Mouse (Mus musculus) spleen, adult 2 months (tissue): ENCODE results near the gene Sh2d3c. TPM values are rescaled to one million over a fixed set of nuclear protein-coding genes. Genes with fewer than 3 reads are reported as not detected.

Source experiments
- DNase-seq, 2 experiments: peaks; one replicate each; pipeline versions ENCODE4 v3.0.0 to v3.0.0-alpha.2; 2012 to 2021; ENCODE audit warnings: low spot score in 2 of 2, low read depth in 1 of 2
- H3K27ac ChIP-seq: fragments of 200-500 bp; 2 replicates; pipeline ENCODE4 v1.5.1; 2012; ENCODE audit warnings: low read length, inconsistent platforms; ENCODE audit not compliant: insufficient read depth
- H3K27me3 ChIP-seq: fragments of 200-500 bp; 2 replicates; pipeline ENCODE4 v1.6.1; 2012; ENCODE audit warnings: mild to moderate bottlenecking, moderate library complexity, low read length, inconsistent platforms; ENCODE audit not compliant: control insufficient read depth, insufficient read depth
- H3K36me3 ChIP-seq: fragments of 200-500 bp; 2 replicates; pipeline ENCODE4 v1.6.1; 2012; ENCODE audit warnings: mild to moderate bottlenecking, low read length, inconsistent platforms; ENCODE audit not compliant: control insufficient read depth, insufficient read depth
- H3K4me1 ChIP-seq: fragments of 200-500 bp; 2 replicates; pipeline ENCODE4 v1.6.1; 2011; ENCODE audit warnings: inconsistent platforms; ENCODE audit not compliant: control insufficient read depth, insufficient read depth, insufficient read length
- H3K4me3 ChIP-seq: fragments of 200-500 bp; 2 replicates; pipeline ENCODE4 v1.5.1; 2011; ENCODE audit warnings: mild to moderate bottlenecking, inconsistent platforms; ENCODE audit not compliant: insufficient read depth, insufficient read length; ENCODE audit errors: extremely low read depth
- CTCF ChIP-seq: fragments of 200-500 bp; IDR thresholded peaks from 2 replicates; pipeline ENCODE4 v1.5.1; 2011; ENCODE audit warnings: mild to moderate bottlenecking, inconsistent platforms; ENCODE audit not compliant: insufficient read depth, insufficient read length, insufficient replicate concordance; ENCODE audit errors: extremely low read depth
- POLR2A ChIP-seq: fragments of 200-500 bp; IDR thresholded peaks from 2 replicates; pipeline ENCODE4 v1.6.1; 2011; ENCODE audit warnings: low read depth, low read length, inconsistent platforms
- WGBS: fragments of 180-500 bp; shearing (Covaris S2); methylation state at CpG from one replicate; pipeline ENCODE4 v1.1.7; 2018; 5-methylcytosine and 5-hydroxymethylcytosine counted together
- polyA plus RNA-seq: library from polyadenylated mRNA; depleted of rRNA; stranded (reverse); fragments of >200 nt; gene quantifications from 2 replicates; pipeline ENCODE4 v1.2.3, GENCODE M21; 2012

Gene Sh2d3c
- polyA plus RNA-seq, 1 experiment, result 136 TPM

DNA sequence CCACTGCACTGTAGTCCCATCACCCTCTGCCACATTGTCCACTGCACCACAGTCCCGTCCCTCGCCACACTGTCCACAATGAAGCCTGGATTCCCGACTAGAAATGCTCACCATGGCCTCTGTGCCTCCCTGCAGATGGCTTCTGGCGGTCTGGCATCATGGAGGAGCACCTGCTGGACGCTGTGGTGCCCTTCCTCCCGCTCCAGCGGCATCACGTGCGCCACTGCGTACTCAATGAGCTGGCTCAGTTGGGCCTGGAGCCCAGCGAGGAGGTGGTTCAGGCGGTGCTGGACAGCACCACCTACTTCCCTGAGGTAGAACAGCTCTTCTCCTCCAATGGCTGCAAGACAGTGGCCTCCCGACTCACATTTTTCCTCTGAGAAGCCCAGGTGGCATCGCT, 40.5 kb downstream of the Sh2d3c start:
- no peak for TF ChIP-seq CTCF
- no peak for TF ChIP-seq POLR2A

DNA sequence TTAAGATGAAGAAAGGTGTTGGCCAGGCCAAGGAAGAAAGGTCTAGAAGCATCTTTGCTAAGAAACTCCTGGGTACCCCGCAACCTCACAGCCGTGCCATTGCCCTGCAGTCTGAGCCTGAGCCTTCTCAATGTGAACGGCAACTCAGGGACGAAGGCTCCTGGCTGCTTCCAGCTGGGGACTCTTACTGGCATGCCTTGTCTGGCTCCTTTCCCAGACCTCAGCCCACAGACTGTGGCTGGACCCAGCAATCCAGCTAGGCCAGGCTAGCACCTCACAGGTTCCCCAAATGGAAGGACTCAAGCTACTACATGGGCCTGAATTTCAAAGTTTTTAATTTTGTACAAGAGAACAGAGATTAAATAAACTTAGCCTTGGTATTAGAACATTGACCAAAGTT, 41.0 kb downstream of the Sh2d3c start:
- 98% methylated on average over 4 of the region's 4 CpGs for WGBS
- Histone ChIP-seq H3K4me3 (no peak overlapping the region), H3K36me3 (peaks cover 14% of the 10 kb centered on the region; the same call in 1 of the 2 replicates), H3K27ac (no peak overlapping the region), H3K4me1 (no peaks in the 10 kb centered on the region), H3K27me3 (no peaks in the 10 kb centered on the region)
- TF ChIP-seq POLR2A (no peak), CTCF (no peak)
- no peak for DNase-seq

More for the DNA sequence above, 40.5 kb downstream of the Sh2d3c start:
- Histone ChIP-seq H3K4me1 (no peaks in the 10 kb centered on the region), H3K4me3 (no peak overlapping the region), H3K36me3 (peaks cover 14% of the 10 kb centered on the region; the same call in 1 of the 2 replicates), H3K27ac (no peak overlapping the region), H3K27me3 (no peaks in the 10 kb centered on the region)
- WGBS, result 92% methylated on average over 14 of the region's 14 CpGs
- no peak for DNase-seq

DNA sequence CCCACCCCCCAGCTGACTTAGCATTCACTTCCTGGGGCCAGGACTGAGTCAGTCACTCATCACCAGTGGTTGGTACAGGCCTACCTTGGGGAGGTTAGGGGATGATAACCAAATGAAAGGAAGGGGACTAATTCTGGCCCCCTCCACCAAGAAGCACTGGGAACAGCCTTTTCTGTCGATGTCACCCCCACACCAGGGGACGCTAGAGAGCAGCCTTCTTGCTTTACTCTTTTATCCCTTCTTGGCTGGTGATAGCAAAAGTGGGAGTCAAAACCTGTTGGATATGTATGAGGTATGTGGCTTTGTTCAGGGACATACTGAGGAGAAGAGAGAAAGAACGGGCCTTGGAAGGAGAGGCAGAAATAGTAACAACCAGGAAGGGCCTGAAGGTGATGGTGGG, 42.5 kb downstream of the Sh2d3c start:
- H3K4me3 ChIP-seq, result no peak overlapping the region
- no peak overlapping the region for H3K27ac ChIP-seq
- H3K36me3 ChIP-seq, result peaks cover 14% of the 10 kb centered on the region; the same call in 1 of the 2 replicates
- H3K4me1 ChIP-seq, result no peaks in the 10 kb centered on the region
- no peak for DNase-seq
- TF ChIP-seq POLR2A (no peak), CTCF (no peak)
- H3K27me3 ChIP-seq, result no peaks in the 10 kb centered on the region
- WGBS, result 79% methylated on average over 3 of the region's 3 CpGs

DNA sequence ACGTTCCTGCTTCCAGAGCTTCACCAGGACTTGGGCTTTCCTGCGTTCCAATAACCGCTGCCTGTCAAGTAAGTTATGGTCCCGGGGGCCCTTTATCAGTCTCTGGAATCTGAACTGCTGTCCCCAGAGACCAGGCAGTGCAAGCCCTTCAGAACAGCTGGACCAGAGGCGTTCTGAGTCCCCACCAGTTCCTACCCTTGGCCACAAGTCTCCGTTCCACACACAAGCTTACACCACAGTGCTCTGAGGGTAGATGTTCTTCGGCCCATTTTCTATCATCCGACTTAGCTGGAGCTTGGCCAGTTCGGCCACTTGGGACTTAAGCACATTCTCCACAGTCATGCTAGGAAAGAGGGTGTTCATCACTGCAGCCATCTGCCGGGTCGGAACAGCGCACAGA, 46.4 kb downstream of the Sh2d3c start:
- H3K4me3 ChIP-seq, result no peak overlapping the region
- no peaks in the 10 kb centered on the region for H3K4me1 ChIP-seq
- TF ChIP-seq POLR2A (no peak), CTCF (no peak)
- WGBS, result 72% methylated on average over 12 of the region's 12 CpGs
- H3K36me3 ChIP-seq, result peaks cover 1% of the 10 kb centered on the region; the same call in 1 of the 2 replicates
- H3K27me3 ChIP-seq, result no peaks in the 10 kb centered on the region
- H3K27ac ChIP-seq, result no peak overlapping the region
- no peak for DNase-seq

DNA sequence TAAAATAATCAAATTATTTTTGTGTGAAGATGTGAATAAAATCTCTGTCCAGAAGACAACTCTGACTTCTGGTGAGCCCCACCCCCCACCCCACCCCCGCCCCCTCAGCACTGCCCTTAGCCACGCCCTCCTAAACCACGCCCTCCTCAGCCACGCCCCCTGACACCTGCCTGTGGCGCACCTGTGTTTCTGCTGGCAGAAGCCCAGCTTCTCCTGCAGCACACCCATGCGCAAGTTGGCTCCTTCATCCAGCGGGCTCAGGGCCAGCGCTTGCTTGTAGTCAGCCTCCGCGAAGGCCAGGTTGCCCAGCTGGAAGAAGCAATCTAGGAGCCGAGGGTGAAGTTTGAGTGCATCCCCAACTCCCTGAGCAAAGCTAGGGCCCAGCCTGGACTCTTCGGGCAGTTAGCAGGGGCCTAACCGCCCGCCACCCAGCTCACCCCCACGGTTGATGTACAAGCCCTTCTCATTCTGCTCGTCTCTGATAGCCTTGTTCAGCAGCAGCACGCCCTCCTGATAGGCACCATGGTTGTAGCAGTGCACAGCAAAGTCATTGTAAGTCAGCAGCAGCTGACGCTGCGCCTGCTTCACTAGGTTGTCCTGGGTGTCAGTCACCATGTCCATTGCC, 47.9 kb downstream of the Sh2d3c start:
- Histone ChIP-seq H3K27me3 (no peaks in the 10 kb centered on the region), H3K4me1 (no peaks in the 10 kb centered on the region), H3K36me3 (no peaks in the 10 kb centered on the region), H3K4me3 (no peak overlapping the region), H3K27ac (no peak overlapping the region)
- DNase-seq, result no peak
- TF ChIP-seq POLR2A (no peak), CTCF (no peak)
- WGBS, result 81% methylated on average over 19 of the region's 19 CpGs

DNA sequence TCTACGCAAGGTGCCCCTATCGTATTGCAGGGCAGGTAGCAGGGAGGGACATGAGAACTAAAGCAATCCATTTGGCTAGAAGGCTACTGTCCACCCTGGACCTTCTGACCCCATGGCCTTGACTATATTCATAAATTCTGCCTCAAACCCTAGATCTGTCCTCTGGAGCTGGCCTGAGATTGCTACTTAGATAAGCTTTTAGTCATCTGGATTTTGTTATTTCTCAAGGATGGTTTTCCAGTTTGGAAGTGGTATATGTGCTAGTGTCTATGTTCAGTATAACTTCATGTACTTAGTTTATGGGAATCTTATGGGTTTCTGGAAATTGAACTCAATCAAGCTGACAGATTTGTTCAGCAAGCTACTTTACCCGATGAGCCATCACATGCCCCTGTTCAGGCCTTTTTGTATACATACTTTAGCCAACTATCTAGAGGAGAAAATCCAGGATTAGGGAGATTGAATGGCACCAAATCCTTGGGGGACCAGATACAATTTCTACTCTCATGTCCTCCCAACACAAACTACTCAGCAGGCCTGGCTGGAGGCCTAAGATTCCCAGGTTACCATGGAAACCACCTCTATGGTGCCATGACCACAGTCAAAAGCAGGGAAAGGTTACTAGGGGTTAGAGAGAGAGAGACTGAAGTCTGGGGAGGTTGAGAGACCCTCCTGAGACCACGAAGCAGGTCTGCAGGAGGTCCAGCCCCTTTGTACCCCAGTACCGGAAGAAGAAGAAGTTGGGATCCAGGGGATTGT, 48.7 kb downstream of the Sh2d3c start:
- TF ChIP-seq POLR2A (no peak), CTCF (no peak)

DNA sequence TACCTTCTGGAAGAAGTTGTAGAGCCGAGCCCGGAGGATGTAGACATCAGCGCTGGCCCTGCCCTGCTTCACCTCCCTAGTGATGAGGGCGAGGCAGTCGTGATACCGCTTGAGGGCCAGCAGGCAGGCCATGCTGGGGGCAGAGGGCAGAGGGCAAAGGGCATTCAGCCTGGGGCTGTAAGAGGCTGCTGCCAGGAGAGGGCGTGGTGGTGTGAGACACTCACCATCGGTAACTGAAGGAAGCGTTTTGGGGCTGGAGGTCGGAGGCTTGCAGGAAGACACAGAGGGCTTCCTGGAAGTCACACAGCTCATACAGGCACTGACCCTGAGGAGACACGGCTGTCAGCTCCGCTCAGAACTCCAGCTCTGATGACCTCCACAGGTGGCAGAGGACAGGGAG, 51.0 kb downstream of the Sh2d3c start:
- DNase-seq, result no peak
- no peak overlapping the region for H3K27ac ChIP-seq

More for the DNA sequence above, 48.7 kb downstream of the Sh2d3c start:
- Histone ChIP-seq H3K4me1 (no peaks in the 10 kb centered on the region), H3K4me3 (no peak overlapping the region), H3K27me3 (no peaks in the 10 kb centered on the region), H3K36me3 (no peaks in the 10 kb centered on the region), H3K27ac (no peak overlapping the region)
- no peak for DNase-seq
- 89% methylated on average over 5 of the region's 5 CpGs for WGBS

More for the DNA sequence above, 51.0 kb downstream of the Sh2d3c start:
- TF ChIP-seq CTCF (no peak), POLR2A (no peak)
- Histone ChIP-seq H3K36me3 (no peaks in the 10 kb centered on the region), H3K4me3 (no peak overlapping the region), H3K4me1 (peaks cover 5% of the 10 kb centered on the region), H3K27me3 (no peaks in the 10 kb centered on the region)
- WGBS, result 60% methylated on average over 12 of the region's 12 CpGs
